Mouse (Mus musculus): ENCODE results near the gene Tcf7l1. TPM values are rescaled to one million over a fixed set of nuclear protein-coding genes. Genes with fewer than 3 reads are reported as not detected.

Gene Tcf7l1
- polyA plus RNA-seq, 1 experiment = 7.9 TPM

DNA sequence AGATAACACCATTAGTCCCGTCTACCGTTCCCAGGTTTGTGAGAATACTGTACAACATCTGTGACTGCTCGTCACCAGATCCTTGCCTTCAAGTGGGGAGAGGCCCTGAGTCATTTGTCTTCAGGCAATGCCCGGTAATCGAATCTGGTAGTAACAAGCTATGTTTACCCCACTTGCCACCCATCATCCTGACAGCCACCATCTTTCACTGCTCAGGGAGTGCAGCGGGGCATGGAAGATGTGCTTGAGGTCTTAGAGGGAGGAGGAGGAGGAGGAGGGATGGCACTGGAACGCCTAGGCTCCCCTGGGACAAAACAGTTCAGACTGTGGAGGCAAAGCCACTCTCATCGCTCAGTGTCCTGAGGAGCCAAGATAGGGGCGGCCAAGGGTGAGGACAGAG is 74.8 kb downstream of the Tcf7l1 start:
- peaks cover 12% of the 10 kb centered on the region for H3K4me1 ChIP-seq (ENCODE audit: control insufficient read depth, insufficient read depth, insufficient read length, low read length)
- H3K4me3 ChIP-seq (ENCODE audit: insufficient read depth, low read depth, low read length) = no peak overlapping the region
- H3K27ac ChIP-seq (replicated peaks; ENCODE audit: low read depth, low read length) = no peak overlapping the region

DNA sequence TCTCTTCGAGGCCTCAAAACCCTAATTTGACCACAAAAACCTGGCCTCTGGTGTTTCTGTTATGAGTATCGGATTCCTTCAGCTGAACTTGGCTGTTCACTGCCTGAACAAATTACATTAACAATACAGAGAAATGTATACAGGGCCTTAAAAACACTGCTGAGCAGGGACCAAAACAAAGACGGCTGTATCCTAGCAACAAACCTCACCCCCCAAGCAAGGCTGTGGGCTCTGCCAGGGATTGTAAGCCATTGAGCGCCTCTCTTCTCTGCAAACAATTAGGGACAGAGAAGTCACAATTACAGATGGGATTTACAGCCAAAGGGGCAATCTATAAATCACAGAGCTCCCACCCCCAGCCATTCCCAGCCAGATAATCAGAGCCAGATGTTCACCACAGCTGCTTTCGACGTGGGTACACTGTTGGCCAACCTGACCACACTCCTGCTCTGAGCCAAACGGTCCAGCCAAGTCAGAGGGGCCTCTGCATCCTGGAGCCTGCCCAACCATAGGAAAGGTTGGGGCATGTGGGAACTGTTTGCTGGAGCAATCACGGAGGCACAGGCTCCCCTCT is 77.5 kb downstream of the Tcf7l1 start:
- H3K4me1 ChIP-seq (ENCODE audit: control insufficient read depth, insufficient read depth, insufficient read length, low read length) = peaks cover 11% of the 10 kb centered on the region
- no peak overlapping the region for H3K27ac ChIP-seq (replicated peaks; ENCODE audit: low read depth, low read length)
- H3K4me3 ChIP-seq (ENCODE audit: insufficient read depth, low read depth, low read length) = no peak overlapping the region

DNA sequence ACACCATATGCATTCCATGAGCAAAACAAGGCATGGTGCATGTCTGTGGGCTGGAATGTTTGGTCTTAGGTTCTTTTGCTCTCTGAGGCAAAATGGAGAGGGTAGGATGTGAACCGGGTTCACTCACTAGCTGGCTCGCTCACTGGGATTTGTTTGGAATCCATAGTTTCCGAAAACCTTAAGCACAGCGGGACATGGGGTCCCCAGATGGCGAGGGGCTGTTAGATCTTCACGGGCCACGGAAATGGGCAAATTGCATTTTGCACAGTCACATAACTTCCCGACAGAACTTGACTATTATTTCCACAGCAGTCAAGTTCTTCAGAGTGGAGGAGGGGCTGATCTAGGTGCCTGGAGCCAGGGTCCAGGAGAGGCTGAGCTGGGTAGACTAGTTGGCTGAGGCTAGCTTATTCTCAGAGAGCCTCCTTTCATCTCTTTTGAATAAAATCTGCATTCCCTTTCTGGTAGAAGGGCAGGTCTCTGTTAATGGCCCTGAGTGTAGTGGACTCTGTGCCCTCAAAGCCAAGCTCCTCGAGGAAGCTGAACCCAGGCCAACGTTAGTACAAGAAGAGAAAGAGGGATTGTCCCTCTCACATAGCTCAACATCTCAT is 78.1 kb downstream of the Tcf7l1 start:
- no peak overlapping the region for H3K27ac ChIP-seq (replicated peaks; ENCODE audit: low read depth, low read length)
- H3K4me1 ChIP-seq (ENCODE audit: control insufficient read depth, insufficient read depth, insufficient read length, low read length) = peaks cover 11% of the 10 kb centered on the region
- no peak overlapping the region for H3K4me3 ChIP-seq (ENCODE audit: insufficient read depth, low read depth, low read length)

DNA sequence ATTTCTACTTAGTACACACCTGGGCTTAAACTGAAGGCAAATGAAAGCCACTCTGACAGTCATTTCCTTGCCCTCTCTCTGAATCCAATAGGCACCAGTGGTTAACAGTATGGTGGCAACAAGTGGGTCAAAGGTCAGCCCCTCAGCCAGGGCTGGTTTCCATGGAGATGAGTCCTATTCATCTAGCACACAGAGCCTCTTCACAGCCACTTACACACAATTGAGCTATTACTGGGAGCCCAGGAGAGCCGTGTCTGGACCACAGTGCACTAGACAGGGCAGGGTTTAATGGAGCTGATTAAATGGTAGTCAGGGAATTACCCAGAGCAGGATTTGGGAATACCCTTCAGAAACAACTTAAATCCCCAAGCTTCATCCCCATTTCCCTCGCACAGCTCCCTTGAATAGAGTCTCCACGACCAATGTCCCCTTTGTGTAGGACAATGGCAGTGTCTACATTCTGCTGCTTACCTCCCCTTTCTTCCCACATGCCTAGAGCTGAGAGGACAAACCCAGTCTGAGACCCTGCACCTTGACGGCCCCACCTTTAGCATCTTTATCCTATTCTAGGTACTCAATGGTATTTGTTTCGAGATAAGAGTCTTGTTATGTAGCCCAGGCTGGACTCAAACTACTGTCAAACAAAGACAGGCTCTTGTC is 89.5 kb downstream of the Tcf7l1 start:
- Histone ChIP-seq H3K27ac (replicated peaks; ENCODE audit: low read depth, low read length) (no peak overlapping the region), H3K4me1 (ENCODE audit: control insufficient read depth, insufficient read depth, insufficient read length, low read length) (peaks cover 7% of the 10 kb centered on the region), H3K4me3 (ENCODE audit: insufficient read depth, low read depth, low read length) (no peak overlapping the region)

DNA sequence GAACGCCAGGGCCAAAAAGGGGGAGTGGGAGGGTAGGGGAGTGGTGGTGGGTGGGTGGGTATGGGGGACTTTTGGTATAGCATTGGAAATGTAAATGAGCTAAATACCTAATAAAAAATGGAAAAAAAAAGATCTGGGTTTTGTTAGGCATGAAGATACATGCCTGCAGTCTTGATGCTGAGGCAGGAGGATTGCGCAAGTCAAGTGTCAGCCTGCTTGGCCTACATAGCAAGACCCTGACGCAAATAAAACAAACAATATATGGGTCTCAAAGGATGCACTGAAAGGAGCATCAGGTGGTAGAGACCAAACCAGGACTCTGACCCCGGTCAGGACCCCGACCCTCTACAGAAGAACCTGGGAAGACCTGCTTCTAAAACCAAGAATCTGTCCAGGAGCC is 90.5 kb downstream of the Tcf7l1 start:
- no peak overlapping the region for H3K27ac ChIP-seq (replicated peaks; ENCODE audit: low read depth, low read length)
- no peak overlapping the region for H3K4me3 ChIP-seq (ENCODE audit: insufficient read depth, low read depth, low read length)
- peaks cover 10% of the 10 kb centered on the region for H3K4me1 ChIP-seq (ENCODE audit: control insufficient read depth, insufficient read depth, insufficient read length, low read length)

DNA sequence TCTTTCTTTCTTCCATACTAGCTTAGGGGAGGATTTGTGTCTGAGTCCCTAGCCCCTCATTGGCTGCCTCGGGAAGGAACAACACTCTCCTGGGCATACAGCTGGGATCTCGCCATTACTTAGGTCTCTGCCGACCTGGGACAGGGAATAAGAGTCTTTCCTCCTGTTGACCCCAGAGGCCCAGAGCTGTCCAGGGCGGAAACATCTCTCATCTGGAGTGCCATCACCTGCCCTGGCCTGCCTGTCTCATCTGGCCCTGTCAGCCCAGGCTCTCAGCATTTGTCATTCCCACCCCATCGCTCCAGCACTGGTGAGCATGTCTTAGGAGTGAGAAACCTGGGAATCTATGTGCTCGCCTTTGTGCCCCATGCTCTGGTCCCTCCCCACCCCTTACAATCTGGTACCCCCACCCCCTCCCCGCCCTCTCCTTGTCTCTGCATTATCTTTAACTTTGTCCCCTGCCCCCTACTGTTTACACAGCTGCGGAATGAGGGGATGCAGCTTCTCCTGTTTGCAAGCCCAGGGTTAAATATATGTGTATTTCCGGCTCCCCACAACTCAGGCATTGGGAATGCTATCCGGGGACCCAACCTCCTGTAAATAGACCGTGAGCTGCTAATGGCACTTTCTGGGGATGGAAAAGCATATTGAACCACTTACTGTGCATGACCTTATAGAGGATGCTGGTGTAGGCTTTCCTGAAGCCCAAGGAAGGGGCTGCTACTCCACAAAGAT is 92.3 kb downstream of the Tcf7l1 start:
- Histone ChIP-seq H3K4me1 (ENCODE audit: control insufficient read depth, insufficient read depth, insufficient read length, low read length) (peaks cover 20% of the 10 kb centered on the region), H3K4me3 (ENCODE audit: insufficient read depth, low read depth, low read length) (no peak overlapping the region), H3K27ac (replicated peaks; ENCODE audit: low read depth, low read length) (no peak overlapping the region)

DNA sequence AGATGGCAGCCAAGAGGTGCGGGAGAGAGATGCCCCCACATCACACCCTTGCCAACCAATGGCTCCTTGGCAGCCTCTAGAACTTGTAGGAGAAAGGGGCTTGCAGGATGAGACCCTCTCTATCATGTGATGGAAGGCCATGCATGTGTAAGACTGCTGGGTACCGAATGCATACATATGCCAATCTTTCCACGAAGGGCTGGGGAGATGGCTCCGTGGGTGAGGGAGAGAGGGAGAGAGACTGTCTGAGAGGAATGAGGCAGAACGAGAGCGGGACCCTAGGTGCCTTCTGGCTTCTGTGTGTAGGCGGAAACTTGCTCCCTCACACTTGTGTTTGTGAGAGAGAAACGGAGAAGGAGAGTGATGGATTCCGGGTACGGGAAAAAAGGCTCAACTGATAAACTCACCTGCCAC is 94.3 kb downstream of the Tcf7l1 start:
- peak overlapping the region; percentile 10; the same call in 1 of the 2 replicates for H3K27ac ChIP-seq (replicated peaks; ENCODE audit: low read depth, low read length)

DNA sequence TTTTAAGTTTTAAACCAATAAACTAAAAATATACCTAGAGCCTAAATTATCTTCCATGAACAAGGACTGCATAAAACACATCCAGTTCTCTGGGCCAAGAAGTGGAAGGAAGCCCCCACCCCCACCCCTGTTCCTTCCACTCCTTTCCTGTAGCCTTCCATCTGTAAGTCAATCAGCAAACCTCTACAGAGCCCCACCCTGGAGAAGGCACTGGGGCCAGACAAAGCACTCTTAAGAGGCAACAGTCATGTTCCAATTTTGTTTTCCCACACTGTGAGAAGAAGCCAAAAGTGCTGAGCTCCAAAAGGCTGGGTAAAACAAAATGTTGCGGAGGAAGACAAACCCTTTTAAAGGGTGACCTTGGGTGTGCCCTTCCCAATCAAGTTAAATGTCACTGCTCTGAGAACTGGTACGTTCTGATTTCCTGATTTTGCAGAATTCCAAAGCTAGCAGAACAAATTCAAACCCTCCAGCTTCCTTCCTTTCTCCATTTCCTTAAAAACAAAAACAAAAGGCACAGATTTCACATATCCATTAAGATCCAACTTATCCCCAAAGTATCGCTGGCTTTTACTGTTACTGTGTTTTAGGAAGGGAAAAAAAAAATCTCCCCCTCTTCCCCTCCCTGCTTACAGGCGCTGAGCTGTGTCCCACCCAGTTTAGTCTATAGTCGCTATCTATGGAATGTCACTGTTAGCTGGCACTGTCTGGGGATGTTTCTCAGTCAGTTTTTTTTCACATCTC is 94.8 kb downstream of the Tcf7l1 start:
- Histone ChIP-seq H3K27ac (replicated peaks; ENCODE audit: low read depth, low read length) (peak overlapping the region; percentile 45), H3K4me1 (ENCODE audit: control insufficient read depth, insufficient read depth, insufficient read length, low read length) (peaks cover 42% of the 10 kb centered on the region), H3K4me3 (ENCODE audit: insufficient read depth, low read depth, low read length) (no peak overlapping the region)

More for the DNA sequence above, 94.3 kb downstream of the Tcf7l1 start:
- Histone ChIP-seq H3K4me1 (ENCODE audit: control insufficient read depth, insufficient read depth, insufficient read length, low read length) (peaks cover 38% of the 10 kb centered on the region), H3K4me3 (ENCODE audit: insufficient read depth, low read depth, low read length) (no peak overlapping the region)

DNA sequence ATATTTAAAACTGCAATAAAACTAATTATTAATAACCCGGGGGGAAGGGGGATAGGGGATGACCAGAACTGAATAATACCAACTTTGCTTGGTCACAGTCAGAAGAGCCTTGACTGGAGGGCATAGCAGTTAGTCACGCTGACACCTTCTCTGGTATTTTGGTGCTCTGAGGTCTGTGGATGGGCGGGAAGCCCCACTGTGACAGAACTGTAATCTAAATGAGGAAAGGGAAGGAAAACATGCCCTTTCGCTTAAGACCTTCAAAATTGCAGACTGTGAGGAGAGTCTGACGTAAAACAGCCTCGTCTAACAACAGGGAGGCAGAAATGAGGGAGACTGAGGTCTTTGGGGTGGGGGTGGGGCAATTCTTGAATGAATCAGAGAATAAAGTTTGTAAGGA is 96.6 kb downstream of the Tcf7l1 start:
- Histone ChIP-seq H3K27ac (replicated peaks; ENCODE audit: low read depth, low read length) (no peak overlapping the region), H3K4me1 (ENCODE audit: control insufficient read depth, insufficient read depth, insufficient read length, low read length) (peaks cover 44% of the 10 kb centered on the region), H3K4me3 (ENCODE audit: insufficient read depth, low read depth, low read length) (no peak overlapping the region)

DNA sequence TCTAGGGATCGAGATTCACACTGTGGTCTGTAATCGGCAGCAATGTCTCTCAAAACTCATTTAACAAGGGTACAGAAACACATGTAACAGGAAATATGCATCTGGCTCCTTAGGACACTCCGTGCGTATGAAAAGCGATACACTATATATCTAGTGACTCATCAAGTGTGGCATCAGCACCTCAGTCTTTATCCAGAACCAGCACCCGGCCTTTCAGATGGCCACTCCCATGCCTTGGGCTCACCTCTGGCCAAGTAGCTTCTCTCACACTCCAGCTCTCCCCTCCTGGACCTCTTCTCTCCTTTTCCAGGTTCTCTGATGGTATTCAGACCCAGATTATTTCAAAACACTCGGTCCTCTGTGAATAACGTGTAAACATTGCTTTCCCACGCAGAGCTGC is 97.5 kb downstream of the Tcf7l1 start:
- Histone ChIP-seq H3K4me1 (ENCODE audit: control insufficient read depth, insufficient read depth, insufficient read length, low read length) (peaks cover 44% of the 10 kb centered on the region), H3K4me3 (ENCODE audit: insufficient read depth, low read depth, low read length) (no peak overlapping the region), H3K27ac (replicated peaks; ENCODE audit: low read depth, low read length) (no peak overlapping the region)

DNA sequence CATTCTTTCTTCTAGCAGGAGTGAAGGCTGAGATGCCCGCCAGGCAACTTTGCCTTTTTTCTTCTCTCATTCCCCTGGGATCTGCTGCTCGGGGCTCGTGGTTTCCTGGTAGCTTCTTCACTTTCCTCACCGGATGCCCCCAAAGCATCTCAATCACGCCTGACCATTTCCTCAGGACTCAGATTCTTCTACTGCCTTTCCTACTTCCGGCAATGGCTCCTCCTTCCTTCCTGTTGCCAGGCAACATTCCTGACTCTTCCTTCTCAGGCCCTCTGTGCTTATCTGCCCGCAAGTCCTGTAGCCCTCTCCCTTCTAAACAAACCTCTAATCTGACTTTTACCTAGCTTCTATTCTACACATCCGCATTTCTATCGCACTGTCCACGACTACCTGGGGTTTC is 98.5 kb downstream of the Tcf7l1 start:
- Histone ChIP-seq H3K4me1 (ENCODE audit: control insufficient read depth, insufficient read depth, insufficient read length, low read length) (peaks cover 43% of the 10 kb centered on the region), H3K4me3 (ENCODE audit: insufficient read depth, low read depth, low read length) (no peak overlapping the region; the same call in 1 of the 2 replicates), H3K27ac (replicated peaks; ENCODE audit: low read depth, low read length) (no peak overlapping the region)

DNA sequence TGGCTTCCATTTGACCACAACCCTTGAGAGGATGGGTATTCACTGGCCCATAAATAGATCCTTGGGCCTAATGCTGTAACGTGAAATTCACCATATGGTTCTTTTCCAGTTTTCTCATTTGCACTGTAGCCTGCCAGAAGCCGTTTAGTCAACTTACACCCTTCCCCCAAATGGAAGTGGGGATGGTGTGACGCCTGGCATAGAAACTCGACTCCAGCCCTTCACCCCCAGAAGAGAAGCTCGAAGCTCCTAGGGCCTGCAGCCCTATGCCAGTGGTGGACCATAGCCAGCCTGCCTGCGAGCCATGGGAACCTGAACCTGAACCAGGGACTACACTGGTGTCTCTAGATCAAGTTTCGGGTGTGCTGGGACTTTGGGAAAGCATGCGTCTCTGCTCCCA is 99.1 kb downstream of the Tcf7l1 start:
- Histone ChIP-seq H3K4me1 (ENCODE audit: control insufficient read depth, insufficient read depth, insufficient read length, low read length) (peaks cover 45% of the 10 kb centered on the region), H3K27ac (replicated peaks; ENCODE audit: low read depth, low read length) (no peak overlapping the region), H3K4me3 (ENCODE audit: insufficient read depth, low read depth, low read length) (no peak overlapping the region)

DNA sequence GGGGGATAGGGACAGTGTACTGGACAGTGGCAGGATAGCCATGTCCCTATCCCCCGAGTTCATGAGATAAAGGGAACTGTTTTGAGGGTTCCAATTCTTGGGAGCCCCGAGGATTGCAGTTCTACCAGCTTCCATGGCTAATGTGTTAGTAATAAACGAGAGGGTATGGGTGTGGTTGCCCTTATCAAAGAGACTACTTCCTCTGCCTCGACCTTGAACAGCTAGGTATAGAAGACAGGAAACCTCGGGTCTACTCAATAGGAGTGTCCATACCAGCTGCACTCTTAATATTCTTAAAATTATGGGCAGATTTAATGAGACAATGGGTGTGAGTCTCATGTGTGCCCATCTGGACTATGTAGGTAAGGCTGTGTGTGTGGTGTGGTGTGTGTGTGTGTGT is 100.0 kb downstream of the Tcf7l1 start:
- Histone ChIP-seq H3K27ac (replicated peaks; ENCODE audit: low read depth, low read length) (no peak overlapping the region), H3K4me3 (ENCODE audit: insufficient read depth, low read depth, low read length) (no peak overlapping the region), H3K4me1 (ENCODE audit: control insufficient read depth, insufficient read depth, insufficient read length, low read length) (peaks cover 43% of the 10 kb centered on the region)

DNA sequence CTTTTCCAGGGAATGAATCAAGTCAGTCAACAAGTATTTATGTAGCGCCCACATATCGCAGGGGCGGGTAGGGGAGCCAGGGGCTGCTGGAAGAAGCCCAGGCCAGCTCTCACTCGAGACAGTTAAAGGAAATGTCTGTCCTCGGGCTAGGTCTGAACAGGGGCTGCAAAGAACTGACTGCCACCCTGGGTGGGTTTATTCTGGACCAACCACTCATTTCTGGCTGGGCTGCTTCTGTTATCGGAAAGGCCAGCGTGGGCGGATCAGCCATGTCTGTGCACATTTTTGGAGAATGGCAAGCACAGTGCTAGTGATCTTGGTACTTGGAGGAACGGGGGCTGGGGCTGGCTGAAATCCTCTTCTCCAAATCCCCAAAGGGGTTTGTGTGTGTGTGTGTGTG is 103.9 kb downstream of the Tcf7l1 start:
- H3K27ac ChIP-seq (replicated peaks; ENCODE audit: low read depth, low read length) = no peak overlapping the region; the same call in 1 of the 2 replicates
- no peak overlapping the region for H3K4me3 ChIP-seq (ENCODE audit: insufficient read depth, low read depth, low read length)
- peaks cover 30% of the 10 kb centered on the region for H3K4me1 ChIP-seq (ENCODE audit: control insufficient read depth, insufficient read depth, insufficient read length, low read length)

Data from brown adipose tissue, adult 24 weeks (tissue).